In genomic region chr17:78602316-78602715, GRCm38 (mm10) we compare ENCODE assay signal across 15 mouse cellular contexts.
"Had no signal": no experiment of that assay in that cellular context is flagged by ENCODE, and none has a peak within 500 bp of the region (broad histone marks: within the 10 kb centered on the region; RNA-seq: fewer than 3 reads in every experiment).

No protein-coding gene starts in this region.

- H3K36me3 ChIP-seq: kidney, embryonic 15.5 days; limb, embryonic 12.5 days; liver, embryonic 13.5 days; lung, embryonic 15.5 days; neural tube, embryonic 13.5 days had no signal

- H3K9me3 ChIP-seq: kidney, embryonic 15.5 days; limb, embryonic 12.5 days; liver, embryonic 13.5 days; lung, embryonic 15.5 days; neural tube, embryonic 13.5 days had no signal

- H3K27me3 ChIP-seq: liver, embryonic 13.5 days; lung, embryonic 15.5 days; neural tube, embryonic 13.5 days had no signal

- DNase-seq: kidney, adult 2 months; kidney, postnatal 14 days; liver; liver, embryonic 13.5 days; liver, postnatal 0 days; lung, postnatal 14 days; retina, postnatal 1 day; right cerebral cortex, postnatal 14 days; thymus, adult 18-20 months; thymus, postnatal 14 days had no signal

- H3K4me2 ChIP-seq: kidney, embryonic 15.5 days; limb, embryonic 12.5 days; liver, embryonic 13.5 days; lung, embryonic 15.5 days; neural tube, embryonic 13.5 days had no signal

- H3K4me3 ChIP-seq: kidney, embryonic 15.5 days; limb, embryonic 12.5 days; liver, embryonic 13.5 days; lung, embryonic 15.5 days; neural tube, embryonic 13.5 days had no signal

- H3K4me1 ChIP-seq: kidney, embryonic 15.5 days; liver, embryonic 13.5 days; lung, embryonic 15.5 days had no signal

- H3K9ac ChIP-seq: kidney, embryonic 15.5 days; limb, embryonic 12.5 days; liver, embryonic 13.5 days; liver, postnatal 0 days; lung, embryonic 15.5 days; neural tube, embryonic 13.5 days had no signal

- ATAC-seq: liver, postnatal 0 days had no signal

- H3K27ac ChIP-seq: kidney, embryonic 15.5 days; limb, embryonic 12.5 days; liver, embryonic 13.5 days; lung, embryonic 15.5 days; macrophage; neural tube, embryonic 13.5 days had no signal
